Mouse (Mus musculus) neural tube, embryonic 15.5 days (tissue): ENCODE data around the gene Dexi. TPM values are rescaled to one million over a fixed set of nuclear protein-coding genes. Genes with fewer than 3 reads are reported as not detected.

Experiments used
- ATAC-seq: fragments of 200-750 bp; cut with Nextera tagmentation; 2 replicates; pipeline ENCODE4 v1.8.0; 2017; ENCODE audit warnings: mild to moderate bottlenecking, moderate TSS enrichment, moderate library complexity; ENCODE audit not compliant: low FRiP score
- H3K27ac ChIP-seq: fragments of 300-500 bp; sonication (generic); replicated peaks from 2 replicates; pipeline ENCODE4 v1.5.1; 2015; ENCODE audit warnings: mild to moderate bottlenecking, inconsistent platforms
- H3K27me3 ChIP-seq: fragments of 300-500 bp; sonication (generic); replicated peaks from 2 replicates; pipeline ENCODE4 v1.6.1; 2015; ENCODE audit warnings: inconsistent platforms
- H3K36me3 ChIP-seq: fragments of 300-500 bp; sonication (generic); 2 replicates; pipeline ENCODE4 v1.6.1; 2015; ENCODE audit warnings: inconsistent platforms
- H3K4me1 ChIP-seq: fragments of 300-500 bp; sonication (generic); 2 replicates; pipeline ENCODE4 v1.6.1; 2015; ENCODE audit warnings: inconsistent platforms
- H3K4me2 ChIP-seq: fragments of 300-500 bp; sonication (generic); 2 replicates; pipeline ENCODE4 v1.6.1; 2015; ENCODE audit warnings: inconsistent platforms, mild to moderate bottlenecking, moderate library complexity
- H3K4me3 ChIP-seq: fragments of 300-500 bp; sonication (generic); replicated peaks from 2 replicates; pipeline ENCODE4 v1.5.1; 2015; ENCODE audit warnings: mild to moderate bottlenecking, inconsistent platforms
- H3K9ac ChIP-seq: fragments of 300-500 bp; sonication (generic); replicated peaks from 2 replicates; pipeline ENCODE4 v1.6.1; 2015; ENCODE audit warnings: mild to moderate bottlenecking, inconsistent platforms
- H3K9me3 ChIP-seq: fragments of 300-500 bp; sonication (generic); replicated peaks from 2 replicates; pipeline ENCODE4 v1.6.1; 2016; ENCODE audit warnings: inconsistent platforms
- WGBS: fragments of 180-500 bp; shearing (Covaris S2); methylation state at CpG from one replicate; pipeline ENCODE4 v1.1.7; 2015; ENCODE audit warnings: mixed read lengths; 5-methylcytosine and 5-hydroxymethylcytosine counted together
- polyA plus RNA-seq: library from polyadenylated mRNA; unstranded; fragments of >200 nt; fragmentation: Nextera tagmentation; extraction: Ambion mirVana; gene quantifications from 2 replicates; pipeline ENCODE4 v1.2.1, GENCODE M21; 2015

The Dexi gene
- polyA plus RNA-seq, 1 experiment from 2014 or later = 17.4 TPM

DNA sequence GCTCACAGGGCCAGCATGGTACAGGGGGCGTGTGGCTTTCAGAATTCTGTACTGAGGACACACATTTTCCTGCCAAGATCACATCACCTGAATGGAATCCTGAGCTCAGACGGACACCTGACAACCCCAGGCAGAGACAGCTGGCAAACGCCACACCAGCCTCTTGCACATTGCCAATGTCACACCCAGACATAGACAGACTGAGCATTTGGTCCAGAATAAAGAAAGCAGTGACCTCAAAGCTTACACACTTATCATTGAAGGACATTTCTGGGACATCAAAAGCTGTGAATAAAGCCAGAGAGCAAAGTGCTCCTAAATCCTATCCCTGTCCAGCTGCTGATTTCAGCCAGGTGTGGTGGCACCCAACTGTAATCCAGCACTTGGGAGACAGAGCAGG, 5.9 kb downstream of the Dexi start:
- Histone ChIP-seq H3K4me3 (no peak overlapping the region), H3K9me3 (no peaks in the 10 kb centered on the region), H3K4me2 (no peak overlapping the region), H3K27ac (no peak overlapping the region), H3K36me3 (no peaks in the 10 kb centered on the region; the same call in 1 of the 2 replicates), H3K4me1 (peaks cover 54% of the 10 kb centered on the region), H3K9ac (no peak overlapping the region), H3K27me3 (no peaks in the 10 kb centered on the region)
- 79% methylated on average over 3 of the region's 3 CpGs for WGBS
- no peak for ATAC-seq

DNA sequence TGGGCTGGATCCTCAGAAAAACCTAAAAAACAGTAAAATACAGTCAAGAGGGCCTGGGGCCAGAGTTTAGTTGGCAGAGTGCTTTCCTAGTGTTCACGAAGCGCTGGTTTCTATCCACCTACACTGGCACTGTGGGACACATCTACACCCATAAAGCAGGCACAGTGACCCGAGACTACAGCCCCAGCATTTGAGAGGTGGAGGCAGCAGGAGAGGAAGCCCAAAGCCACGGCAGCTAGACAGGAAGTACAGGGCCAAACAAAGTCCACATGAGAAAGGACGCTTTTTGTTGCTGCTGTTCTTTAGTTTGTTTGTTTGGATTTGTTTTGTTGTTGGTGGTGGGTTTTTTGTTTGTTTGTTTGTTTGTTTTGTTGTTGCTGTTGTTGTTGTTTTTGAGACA, 6.5 kb downstream of the Dexi start:
- Histone ChIP-seq H3K4me1 (peaks cover 47% of the 10 kb centered on the region), H3K36me3 (peaks cover 2% of the 10 kb centered on the region; the same call in 1 of the 2 replicates), H3K27me3 (no peaks in the 10 kb centered on the region), H3K27ac (no peak overlapping the region), H3K4me3 (no peak overlapping the region), H3K9ac (no peak overlapping the region), H3K4me2 (no peak overlapping the region), H3K9me3 (no peaks in the 10 kb centered on the region)
- WGBS = 87% methylated on average over 5 of the region's 5 CpGs
- ATAC-seq = no peak

DNA sequence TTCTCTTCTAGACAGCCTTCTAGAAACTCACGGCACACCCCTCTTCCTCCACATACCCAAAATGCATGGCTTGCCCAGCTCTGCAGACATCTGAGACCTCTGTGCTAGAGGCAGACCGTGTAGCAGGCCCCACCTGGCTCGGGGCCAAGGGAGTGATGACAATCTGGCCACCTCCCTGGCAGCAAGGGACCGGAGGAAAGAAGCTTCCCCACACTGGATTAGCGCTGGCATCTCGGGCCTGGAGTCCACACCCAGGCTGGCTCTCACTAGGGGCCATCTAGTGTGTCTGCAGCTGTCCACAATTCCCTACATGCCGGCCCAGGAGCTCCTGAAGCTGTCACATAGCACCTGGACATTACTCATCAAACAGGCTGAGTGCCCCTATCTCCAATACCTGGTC, 8.3 kb downstream of the Dexi start:
- 75% methylated on average over 7 of the region's 7 CpGs for WGBS
- H3K4me1 ChIP-seq = peaks cover 30% of the 10 kb centered on the region
- H3K27ac ChIP-seq = no peak overlapping the region
- no peaks in the 10 kb centered on the region for H3K9me3 ChIP-seq
- no peak overlapping the region for H3K4me2 ChIP-seq
- ATAC-seq = no peak
- H3K36me3 ChIP-seq = peaks cover 18% of the 10 kb centered on the region; the same call in 1 of the 2 replicates
- H3K9ac ChIP-seq = no peak overlapping the region
- no peak overlapping the region for H3K4me3 ChIP-seq
- H3K27me3 ChIP-seq = no peaks in the 10 kb centered on the region

DNA sequence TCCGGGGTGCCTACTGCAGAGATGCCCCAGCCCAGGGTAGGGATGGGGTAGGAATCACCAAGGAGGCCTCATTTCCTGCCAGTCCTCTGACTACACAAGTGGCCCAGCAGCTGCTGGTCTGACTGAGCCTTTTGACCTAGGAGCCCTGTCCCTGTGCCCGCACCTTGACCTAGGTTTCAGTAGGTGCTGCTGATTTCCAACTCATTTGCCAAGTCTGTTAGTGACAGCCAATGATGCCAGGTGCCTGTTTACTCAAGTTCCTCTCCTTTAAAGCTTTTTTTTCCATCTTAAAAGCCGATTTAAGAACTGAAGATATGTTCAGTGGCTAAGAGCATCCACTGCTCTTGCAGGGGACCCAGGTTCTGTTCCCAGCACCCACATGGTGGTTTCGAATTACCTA, 9.1 kb downstream of the Dexi start:
- Histone ChIP-seq H3K9me3 (no peaks in the 10 kb centered on the region), H3K4me1 (peaks cover 22% of the 10 kb centered on the region), H3K27ac (no peak overlapping the region), H3K9ac (no peak overlapping the region), H3K27me3 (no peaks in the 10 kb centered on the region), H3K4me3 (no peak overlapping the region), H3K36me3 (peaks cover 19% of the 10 kb centered on the region; the same call in 1 of the 2 replicates), H3K4me2 (no peak overlapping the region)
- WGBS = 95% methylated on average over 4 of the region's 4 CpGs
- ATAC-seq = no peak

DNA sequence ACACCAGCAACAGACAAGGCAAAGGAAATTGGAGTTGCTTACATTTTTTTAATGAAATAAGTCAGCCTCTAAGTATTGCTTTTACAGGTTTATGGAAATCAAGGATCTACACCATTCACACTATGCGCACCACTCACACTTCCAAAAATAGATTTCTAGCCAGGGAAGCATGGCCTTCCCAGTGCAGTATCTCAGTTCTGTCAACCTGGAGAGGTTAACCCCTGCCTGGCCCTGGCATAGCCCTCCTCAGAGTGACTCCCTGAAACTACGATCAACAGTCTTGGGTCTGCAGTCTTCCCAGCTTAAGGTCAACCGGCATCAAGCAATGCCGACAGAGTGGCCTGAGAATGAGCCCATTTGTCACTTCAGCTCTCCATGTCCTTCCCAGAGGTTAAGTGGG, 12.7 kb downstream of the Dexi start:
- Histone ChIP-seq H3K4me3 (no peak overlapping the region), H3K36me3 (peaks cover 19% of the 10 kb centered on the region; the same call in 1 of the 2 replicates), H3K4me2 (no peak overlapping the region), H3K27ac (no peak overlapping the region), H3K9me3 (no peaks in the 10 kb centered on the region), H3K4me1 (peaks cover 3% of the 10 kb centered on the region; the same call in 1 of the 2 replicates), H3K27me3 (no peaks in the 10 kb centered on the region), H3K9ac (no peak overlapping the region)
- WGBS = 95% methylated on average over 4 of the region's 4 CpGs
- ATAC-seq = no peak

DNA sequence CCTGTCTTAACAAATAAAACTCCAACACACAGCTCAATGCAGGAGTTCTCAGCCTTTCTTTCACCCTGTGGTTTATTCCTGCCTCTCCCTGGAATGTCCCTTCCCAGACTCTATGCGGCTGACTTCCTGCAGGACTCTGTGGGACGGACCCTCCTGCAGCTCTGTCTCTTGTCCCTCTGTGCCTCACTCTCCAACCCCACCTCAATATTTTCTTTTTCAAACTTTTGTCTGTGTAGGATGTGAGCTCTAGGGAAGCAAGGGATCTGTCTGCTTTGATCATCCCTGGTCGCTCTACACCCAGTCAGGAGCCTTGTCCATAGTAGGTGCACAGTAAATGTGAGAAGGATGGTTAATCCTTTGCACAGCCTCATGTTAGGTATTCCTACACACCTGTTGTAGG, 14.5 kb downstream of the Dexi start:
- no peak overlapping the region for H3K27ac ChIP-seq
- no peaks in the 10 kb centered on the region for H3K4me1 ChIP-seq
- peaks cover 19% of the 10 kb centered on the region; the same call in 1 of the 2 replicates for H3K36me3 ChIP-seq
- H3K4me3 ChIP-seq = no peak overlapping the region
- H3K27me3 ChIP-seq = no peaks in the 10 kb centered on the region
- no peak overlapping the region for H3K4me2 ChIP-seq
- no peak overlapping the region for H3K9ac ChIP-seq
- H3K9me3 ChIP-seq = no peaks in the 10 kb centered on the region
- no peak for ATAC-seq
- 88% methylated on average over 3 of the region's 3 CpGs for WGBS

DNA sequence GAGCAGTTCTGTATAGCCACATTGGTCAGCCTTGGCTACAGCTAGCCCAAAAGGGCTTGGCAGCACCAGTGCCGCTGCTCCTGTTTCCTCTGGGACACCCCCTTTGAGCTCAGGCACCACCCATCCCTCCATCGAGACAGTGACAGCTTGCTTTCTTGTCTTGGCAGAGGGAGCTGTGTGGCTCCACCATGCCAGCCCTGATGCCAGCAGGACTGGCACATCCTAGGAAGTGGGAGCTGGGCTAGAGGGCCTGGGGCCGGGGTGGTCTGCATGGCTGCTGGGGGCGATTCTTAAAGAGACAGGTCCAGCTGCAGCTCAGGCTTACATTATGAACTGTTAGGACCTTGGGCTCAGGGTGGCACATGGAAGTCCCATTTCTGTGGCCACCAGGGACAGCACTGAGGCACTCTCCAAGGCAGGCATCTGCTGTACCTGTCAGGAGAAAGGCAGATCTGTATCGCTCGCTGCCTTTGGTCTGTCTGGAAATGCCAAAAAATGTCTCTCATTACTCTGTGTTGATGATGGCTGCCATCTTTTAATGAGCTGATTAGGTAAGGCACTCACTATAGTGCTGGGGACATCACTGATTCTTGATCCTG, 15.7 kb downstream of the Dexi start:
- Histone ChIP-seq H3K36me3 (peaks cover 19% of the 10 kb centered on the region; the same call in 1 of the 2 replicates), H3K4me1 (no peaks in the 10 kb centered on the region), H3K4me2 (no peak overlapping the region), H3K4me3 (no peak overlapping the region), H3K27ac (no peak overlapping the region), H3K27me3 (no peaks in the 10 kb centered on the region), H3K9me3 (no peaks in the 10 kb centered on the region), H3K9ac (no peak overlapping the region)
- 78% methylated on average over 6 of the region's 6 CpGs for WGBS
- ATAC-seq = no peak

DNA sequence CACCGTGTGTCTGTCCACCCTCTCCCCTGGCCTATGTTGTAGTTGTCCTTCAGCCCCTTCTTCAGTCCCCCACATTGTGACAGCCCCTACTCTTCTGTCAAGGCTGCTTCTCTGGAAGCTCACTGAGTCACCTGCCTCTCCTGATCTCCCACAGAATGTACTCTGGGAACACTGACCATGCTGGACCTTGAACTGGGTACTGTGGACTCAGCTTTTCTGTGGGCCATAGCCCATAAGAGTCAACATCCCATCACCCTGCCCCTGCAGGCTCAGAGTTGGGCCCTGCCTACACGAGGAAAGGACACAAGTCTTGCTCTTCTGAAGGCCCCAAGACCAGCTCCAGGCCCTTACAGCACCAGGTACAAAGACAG, 17.3 kb downstream of the Dexi start:
- no peak overlapping the region for H3K9ac ChIP-seq
- H3K27me3 ChIP-seq = no peaks in the 10 kb centered on the region
- H3K4me2 ChIP-seq = no peak overlapping the region
- no peak overlapping the region for H3K4me3 ChIP-seq
- no peaks in the 10 kb centered on the region for H3K9me3 ChIP-seq
- H3K36me3 ChIP-seq = peaks cover 11% of the 10 kb centered on the region; the same call in 1 of the 2 replicates
- no peak overlapping the region for H3K27ac ChIP-seq
- no peaks in the 10 kb centered on the region for H3K4me1 ChIP-seq
- WGBS = 69% methylated on average over 2 of the region's 2 CpGs
- no peak for ATAC-seq

DNA sequence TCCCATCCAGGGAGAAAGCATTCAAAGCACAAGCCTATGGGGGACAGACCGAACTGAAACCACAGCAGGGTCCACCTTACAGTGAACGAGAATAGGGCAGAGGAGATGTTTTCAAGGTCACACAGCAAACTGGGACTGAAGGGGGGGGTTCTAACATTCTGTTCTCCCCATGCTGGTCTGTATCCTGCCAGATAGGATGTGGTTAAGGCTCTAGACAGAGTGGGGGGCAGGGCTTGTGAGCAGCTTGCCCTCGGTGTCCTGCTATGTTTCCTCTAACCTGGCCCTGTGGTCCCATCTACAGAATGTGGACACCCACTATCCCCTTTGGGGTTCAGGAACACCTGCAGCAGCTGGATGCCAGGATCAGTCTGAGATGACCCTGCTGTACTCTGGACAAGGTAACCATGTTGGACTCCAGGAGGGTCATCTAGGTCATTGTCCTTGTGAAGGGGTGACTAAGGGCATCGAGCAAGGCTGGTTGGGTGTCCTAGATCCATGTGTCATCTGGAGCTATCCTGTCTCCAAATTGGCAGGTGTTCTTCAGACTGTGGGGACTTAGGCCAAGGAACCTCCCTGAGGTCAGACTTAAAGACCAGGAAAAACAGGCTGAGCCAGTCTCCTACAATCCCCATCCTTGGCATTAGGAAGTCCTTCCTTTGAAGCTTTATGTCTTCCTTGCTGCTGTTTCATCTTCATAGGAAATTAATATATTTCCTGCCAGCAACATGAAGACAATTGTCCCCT, 17.8 kb downstream of the Dexi start:
- no peaks in the 10 kb centered on the region for H3K27me3 ChIP-seq
- H3K4me3 ChIP-seq = no peak overlapping the region
- no peaks in the 10 kb centered on the region for H3K9me3 ChIP-seq
- no peak for ATAC-seq
- H3K4me1 ChIP-seq = no peaks in the 10 kb centered on the region
- H3K27ac ChIP-seq = no peak overlapping the region
- H3K36me3 ChIP-seq = peaks cover 5% of the 10 kb centered on the region; the same call in 1 of the 2 replicates
- WGBS = 89% methylated on average over 4 of the region's 4 CpGs
- no peak overlapping the region for H3K9ac ChIP-seq
- H3K4me2 ChIP-seq = no peak overlapping the region

DNA sequence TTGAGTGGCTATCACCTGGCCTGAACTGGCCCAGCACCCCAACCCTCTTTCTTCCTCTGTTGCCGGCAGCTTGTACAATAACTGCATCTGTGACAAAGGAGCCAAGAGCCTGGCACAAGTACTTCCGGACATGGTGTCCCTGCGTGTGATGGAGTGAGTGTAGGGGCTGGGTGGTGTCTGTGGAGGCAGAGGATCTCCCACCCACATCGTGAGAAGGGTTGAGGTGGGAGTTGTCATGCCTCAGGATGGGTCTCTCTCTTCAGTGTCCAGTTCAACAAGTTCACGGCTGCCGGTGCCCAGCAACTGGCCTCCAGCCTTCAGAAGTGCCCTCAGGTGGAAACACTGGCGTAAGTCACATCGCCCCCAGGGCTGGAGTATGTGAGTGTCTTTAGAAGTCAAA, 19.2 kb downstream of the Dexi start:
- Histone ChIP-seq H3K4me2 (no peak overlapping the region), H3K4me3 (no peak overlapping the region), H3K4me1 (no peaks in the 10 kb centered on the region), H3K9me3 (no peaks in the 10 kb centered on the region), H3K9ac (no peak overlapping the region), H3K27me3 (no peaks in the 10 kb centered on the region), H3K27ac (no peak overlapping the region), H3K36me3 (no peaks in the 10 kb centered on the region)
- ATAC-seq = no peak
- 93% methylated on average over 8 of the region's 8 CpGs for WGBS

DNA sequence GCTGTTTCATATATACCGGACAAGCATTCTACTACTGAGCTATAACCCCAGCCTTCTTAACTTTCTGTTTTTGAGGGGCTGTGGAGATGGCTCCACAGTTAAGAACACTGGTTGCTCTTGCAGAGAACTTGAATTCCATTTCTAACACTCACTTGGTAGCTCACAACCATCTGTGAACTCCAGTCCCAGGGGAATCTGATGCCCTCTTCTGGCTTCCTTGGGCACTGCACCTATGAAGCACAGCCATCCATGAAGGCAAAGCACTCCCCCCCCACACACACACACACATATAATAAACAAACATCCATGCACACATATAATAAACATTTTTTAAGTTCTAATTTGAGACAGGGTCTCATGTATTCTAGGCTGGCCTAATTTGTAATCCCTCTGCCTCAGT, 20.0 kb downstream of the Dexi start:
- H3K36me3 ChIP-seq = no peaks in the 10 kb centered on the region
- no peak for ATAC-seq
- no peaks in the 10 kb centered on the region for H3K27me3 ChIP-seq
- 82% methylated on average over 1 of the region's 1 CpGs for WGBS
- H3K4me1 ChIP-seq = no peaks in the 10 kb centered on the region
- no peaks in the 10 kb centered on the region for H3K9me3 ChIP-seq
- H3K4me2 ChIP-seq = no peak overlapping the region
- no peak overlapping the region for H3K4me3 ChIP-seq
- H3K27ac ChIP-seq = no peak overlapping the region
- H3K9ac ChIP-seq = no peak overlapping the region

DNA sequence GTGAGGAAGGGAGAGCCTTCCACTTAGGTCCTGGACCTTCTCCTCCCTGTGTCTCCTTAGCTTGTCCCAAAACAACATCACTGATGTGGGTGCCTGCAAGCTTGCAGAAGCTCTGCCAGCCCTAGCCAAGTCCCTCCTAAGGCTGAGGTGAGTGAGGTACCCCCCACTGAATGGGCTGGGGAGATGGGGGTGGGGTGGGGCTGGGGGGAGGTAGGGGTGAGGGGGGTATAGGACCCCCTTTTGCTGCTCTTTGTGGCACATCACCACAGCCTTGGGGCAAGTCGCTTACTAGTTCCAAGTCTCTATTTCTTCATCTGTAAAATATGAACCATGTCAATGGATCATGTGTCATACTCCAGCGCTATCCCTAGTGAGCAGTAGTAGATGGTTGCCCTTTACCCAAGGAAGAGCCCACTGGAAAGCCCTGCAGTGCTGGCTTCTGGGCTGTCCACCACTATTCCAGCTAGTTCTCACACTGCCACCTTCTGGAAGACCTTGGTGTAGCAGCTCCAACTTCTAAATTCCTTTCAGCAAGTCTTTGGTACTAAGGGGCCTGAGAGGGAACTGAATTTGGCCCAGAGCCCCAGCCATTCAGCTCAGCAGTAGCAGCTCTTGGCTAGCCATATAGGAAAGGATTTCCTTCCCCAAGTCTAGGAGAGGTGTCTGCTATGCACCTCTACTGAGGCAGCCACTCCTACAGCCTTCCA, 21.8 kb downstream of the Dexi start:
- ATAC-seq = peak; percentile 79
- Histone ChIP-seq H3K4me2 (no peak overlapping the region), H3K36me3 (no peaks in the 10 kb centered on the region), H3K4me3 (no peak overlapping the region), H3K9ac (no peak overlapping the region), H3K27ac (no peak overlapping the region), H3K27me3 (no peaks in the 10 kb centered on the region), H3K4me1 (no peaks in the 10 kb centered on the region), H3K9me3 (no peaks in the 10 kb centered on the region)
- 34% methylated on average over 2 of the region's 2 CpGs for WGBS
